Mouse (Mus musculus): Measurements from ENCODE around the gene Poc1b. TPM values are rescaled to one million over a fixed set of nuclear protein-coding genes. Genes with fewer than 3 reads are reported as not detected.
A peak's percentile ranks its signal among the peaks of the same experiment; 100 is the strongest.
"Not testable (repeated sequence)": the region's sequence is repeated elsewhere in the genome, so short reads cannot be mapped to it uniquely, and the experiment has no call there.

The Poc1b gene
- polyA plus RNA-seq, 1 experiment, result 0.49 TPM

- TF ChIP-seq GATA1 (IDR thresholded peaks at IDR 0.05; ENCODE audit: low read length), result no peak
- no peak for TF ChIP-seq TAL1 (IDR thresholded peaks at IDR 0.05; ENCODE audit: low read length)
- no peaks in the 10 kb centered on the region for H3K9me3 ChIP-seq (ENCODE audit: control insufficient read depth, low read length)
- H3K4me1 ChIP-seq (ENCODE audit: control insufficient read depth), result peaks cover 10% of the 10 kb centered on the region
- H3K36me3 ChIP-seq (ENCODE audit: control insufficient read depth), result no peaks in the 10 kb centered on the region
- no peaks in the 10 kb centered on the region; the same call in 1 of the 2 replicates for H3K27me3 ChIP-seq (ENCODE audit: control insufficient read depth)
- H3K4me3 ChIP-seq (replicated peaks), result peak overlapping the region; percentile 44
These were observed 97.0 kb downstream of the Poc1b start for GRCm38 (mm10) chr10:99203577-99204487.

GRCm38 (mm10) chr10:99204553-99204952 is 97.7 kb downstream of the Poc1b start:
- no peaks in the 10 kb centered on the region for H3K9me3 ChIP-seq (ENCODE audit: control insufficient read depth, low read length)
- H3K4me1 ChIP-seq (ENCODE audit: control insufficient read depth), result peaks cover 8% of the 10 kb centered on the region
- H3K27me3 ChIP-seq (ENCODE audit: control insufficient read depth), result no peaks in the 10 kb centered on the region; the same call in 1 of the 2 replicates
- H3K4me3 ChIP-seq (replicated peaks), result peak overlapping the region; percentile 48
- TF ChIP-seq TAL1 (IDR thresholded peaks at IDR 0.05; ENCODE audit: low read length) (no peak), GATA1 (IDR thresholded peaks at IDR 0.05; ENCODE audit: low read length) (no peak)
- no peaks in the 10 kb centered on the region for H3K36me3 ChIP-seq (ENCODE audit: control insufficient read depth)

- no peaks in the 10 kb centered on the region; the same call in 1 of the 2 replicates for H3K27me3 ChIP-seq (ENCODE audit: control insufficient read depth)
- H3K9me3 ChIP-seq (ENCODE audit: control insufficient read depth, low read length), result no peaks in the 10 kb centered on the region
- peaks cover 8% of the 10 kb centered on the region for H3K4me1 ChIP-seq (ENCODE audit: control insufficient read depth)
- H3K4me3 ChIP-seq (replicated peaks), result no peak overlapping the region
- H3K36me3 ChIP-seq (ENCODE audit: control insufficient read depth), result no peaks in the 10 kb centered on the region
- TF ChIP-seq TAL1 (IDR thresholded peaks at IDR 0.05; ENCODE audit: low read length) (no peak), GATA1 (IDR thresholded peaks at IDR 0.05; ENCODE audit: low read length) (no peak)
These were observed 100.3 kb downstream of the Poc1b start for GRCm38 (mm10) chr10:99207121-99207520.

GRCm38 (mm10) chr10:99209146-99209800 is 102.4 kb downstream of the Poc1b start:
- no peaks in the 10 kb centered on the region for H3K27me3 ChIP-seq (ENCODE audit: control insufficient read depth)
- no peaks in the 10 kb centered on the region for H3K36me3 ChIP-seq (ENCODE audit: control insufficient read depth)
- H3K4me3 ChIP-seq (replicated peaks), result no peak overlapping the region
- H3K4me1 ChIP-seq (ENCODE audit: control insufficient read depth), result peaks cover 2% of the 10 kb centered on the region; the same call in 1 of the 2 replicates
- TF ChIP-seq GATA1 (IDR thresholded peaks at IDR 0.05; ENCODE audit: low read length), result no peak
- TF ChIP-seq TAL1 (IDR thresholded peaks at IDR 0.05; ENCODE audit: low read length), result no peak
- H3K9me3 ChIP-seq (ENCODE audit: control insufficient read depth, low read length), result no peaks in the 10 kb centered on the region

- Histone ChIP-seq H3K27me3 (ENCODE audit: control insufficient read depth) (no peaks in the 10 kb centered on the region), H3K4me1 (ENCODE audit: control insufficient read depth) (no peaks in the 10 kb centered on the region), H3K4me3 (replicated peaks) (no peak overlapping the region), H3K9me3 (ENCODE audit: control insufficient read depth, low read length) (no peaks in the 10 kb centered on the region), H3K36me3 (ENCODE audit: control insufficient read depth) (no peaks in the 10 kb centered on the region)
- TF ChIP-seq TAL1 (IDR thresholded peaks at IDR 0.05; ENCODE audit: low read length), result no peak
- no peak for TF ChIP-seq GATA1 (IDR thresholded peaks at IDR 0.05; ENCODE audit: low read length)
These were observed 104.2 kb downstream of the Poc1b start for GRCm38 (mm10) chr10:99211021-99211420.

GRCm38 (mm10) chr10:99211503-99212265 is 104.8 kb downstream of the Poc1b start:
- Histone ChIP-seq H3K27me3 (ENCODE audit: control insufficient read depth) (no peaks in the 10 kb centered on the region), H3K36me3 (ENCODE audit: control insufficient read depth) (no peaks in the 10 kb centered on the region), H3K4me1 (ENCODE audit: control insufficient read depth) (no peaks in the 10 kb centered on the region), H3K9me3 (ENCODE audit: control insufficient read depth, low read length) (no peaks in the 10 kb centered on the region), H3K4me3 (replicated peaks) (no peak overlapping the region)
- TF ChIP-seq GATA1 (IDR thresholded peaks at IDR 0.05; ENCODE audit: low read length), result no peak

- Histone ChIP-seq H3K36me3 (ENCODE audit: control insufficient read depth) (no peaks in the 10 kb centered on the region), H3K4me3 (replicated peaks) (no peak overlapping the region), H3K4me1 (ENCODE audit: control insufficient read depth) (no peaks in the 10 kb centered on the region), H3K9me3 (ENCODE audit: control insufficient read depth, low read length) (no peaks in the 10 kb centered on the region), H3K27me3 (ENCODE audit: control insufficient read depth) (no peaks in the 10 kb centered on the region)
- TF ChIP-seq GATA1 (IDR thresholded peaks at IDR 0.05; ENCODE audit: low read length) (no peak), TAL1 (IDR thresholded peaks at IDR 0.05; ENCODE audit: low read length) (no peak)
These were observed 107.8 kb downstream of the Poc1b start for GRCm38 (mm10) chr10:99214421-99215299.

GRCm38 (mm10) chr10:99216570-99216969 is 109.7 kb downstream of the Poc1b start:
- H3K27me3 ChIP-seq (ENCODE audit: control insufficient read depth); H3K4me3 ChIP-seq (replicated peaks); H3K36me3 ChIP-seq (ENCODE audit: control insufficient read depth); H3K9me3 ChIP-seq (ENCODE audit: control insufficient read depth, low read length); H3K4me1 ChIP-seq (ENCODE audit: control insufficient read depth): not testable (repeated sequence)
